Mouse (Mus musculus): Measurements from ENCODE around the gene Prf1. TPM values are rescaled to one million over a fixed set of nuclear protein-coding genes. Genes with fewer than 3 reads are reported as not detected.

Gene Prf1
- polyA plus RNA-seq, 1 experiment from 2014 or later = not detected

DNA sequence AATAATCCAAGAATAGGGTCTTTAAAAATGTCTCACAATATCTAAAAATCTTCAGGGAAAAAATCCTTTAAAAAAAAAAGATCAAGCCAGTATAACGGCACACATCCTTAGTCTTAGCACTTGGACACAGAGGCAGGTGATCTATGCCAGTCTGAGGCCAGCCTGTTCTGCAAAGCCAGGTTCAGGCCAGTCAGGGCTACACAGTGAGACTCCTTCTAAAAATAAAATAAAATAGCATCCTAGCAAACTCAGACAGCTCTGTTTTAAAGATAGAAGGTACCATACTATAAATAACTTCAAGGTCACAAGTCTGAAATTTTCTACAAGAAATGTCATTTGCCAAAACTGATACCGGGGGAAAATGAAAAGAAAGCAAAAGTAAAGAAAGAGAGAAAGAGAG, 7.6 kb upstream of the Prf1 start:
- WGBS = 76% methylated on average over 2 of the region's 2 CpGs
- Histone ChIP-seq H3K4me2 (replicated peaks) (no peak overlapping the region), H3K27me3 (no peaks in the 10 kb centered on the region), H3K9ac (no peak overlapping the region), H3K27ac (replicated peaks) (no peak overlapping the region), H3K4me1 (peaks cover 13% of the 10 kb centered on the region; the same call in 1 of the 2 replicates), H3K4me3 (replicated peaks) (no peak overlapping the region), H3K36me3 (no peaks in the 10 kb centered on the region), H3K9me3 (replicated peaks) (no peaks in the 10 kb centered on the region)
- ATAC-seq (ENCODE audit: insufficient number of reproducible peaks, low FRiP score, low TSS enrichment, low read depth) = no peak

DNA sequence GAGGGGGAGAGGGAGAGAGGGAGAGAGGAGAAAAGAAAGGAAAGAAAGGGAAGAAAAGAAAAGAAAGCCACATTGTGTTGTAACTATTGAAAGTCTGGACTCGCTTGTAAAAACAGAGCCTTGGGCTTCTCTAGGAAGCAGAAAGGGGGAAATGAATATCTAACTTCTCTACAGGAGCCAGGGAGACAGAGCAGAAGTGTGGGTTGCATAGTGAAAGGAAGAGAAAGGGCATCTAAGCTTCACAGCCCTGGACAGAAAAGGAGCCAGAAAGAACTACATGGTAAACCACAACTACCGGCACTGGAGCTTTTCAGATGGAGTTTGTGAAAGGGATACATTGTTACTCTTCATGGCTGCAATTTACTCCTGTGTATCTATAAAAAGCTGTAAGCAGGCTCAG, 7.2 kb upstream of the Prf1 start:
- no peaks in the 10 kb centered on the region for H3K9me3 ChIP-seq (replicated peaks)
- 0 out of 2 replicates have a peak, but pooled peaks cover 9% of the 10 kb centered on the region for H3K4me1 ChIP-seq
- no peak overlapping the region for H3K9ac ChIP-seq
- no peak overlapping the region for H3K4me2 ChIP-seq (replicated peaks)
- H3K4me3 ChIP-seq (replicated peaks) = no peak overlapping the region
- H3K27ac ChIP-seq (replicated peaks) = no peak overlapping the region
- no peak for ATAC-seq (ENCODE audit: insufficient number of reproducible peaks, low FRiP score, low TSS enrichment, low read depth)
- H3K27me3 ChIP-seq = no peaks in the 10 kb centered on the region
- H3K36me3 ChIP-seq = no peaks in the 10 kb centered on the region
- WGBS = 50% methylated on average over 2 of the region's 2 CpGs

DNA sequence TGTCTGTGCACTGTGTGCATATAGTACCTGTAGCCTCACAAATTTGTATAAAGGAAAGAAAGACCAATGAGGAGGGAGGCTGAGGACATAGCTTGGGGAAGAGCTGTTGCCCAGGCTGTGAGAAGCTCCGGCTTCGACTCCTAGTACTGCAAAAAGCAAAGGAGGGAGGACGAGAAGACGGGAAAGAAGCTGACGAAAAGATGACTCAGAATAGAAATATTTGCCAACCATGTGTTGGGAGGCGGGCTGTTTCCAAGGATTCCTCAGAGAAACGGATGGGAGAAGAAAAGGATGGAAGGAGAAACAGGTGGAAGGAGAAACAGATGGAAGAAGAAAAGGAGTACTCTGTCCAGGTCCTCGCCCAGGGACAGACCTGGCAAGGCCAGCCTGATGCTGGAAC, 3.4 kb upstream of the Prf1 start:
- Histone ChIP-seq H3K4me1 (no peaks in the 10 kb centered on the region), H3K4me3 (replicated peaks) (no peak overlapping the region), H3K4me2 (replicated peaks) (no peak overlapping the region), H3K36me3 (no peaks in the 10 kb centered on the region), H3K27ac (replicated peaks) (no peak overlapping the region), H3K9ac (no peak overlapping the region), H3K27me3 (no peaks in the 10 kb centered on the region), H3K9me3 (replicated peaks) (no peaks in the 10 kb centered on the region)
- 42% methylated on average over 8 of the region's 8 CpGs for WGBS
- ATAC-seq (ENCODE audit: insufficient number of reproducible peaks, low FRiP score, low TSS enrichment, low read depth) = no peak

DNA sequence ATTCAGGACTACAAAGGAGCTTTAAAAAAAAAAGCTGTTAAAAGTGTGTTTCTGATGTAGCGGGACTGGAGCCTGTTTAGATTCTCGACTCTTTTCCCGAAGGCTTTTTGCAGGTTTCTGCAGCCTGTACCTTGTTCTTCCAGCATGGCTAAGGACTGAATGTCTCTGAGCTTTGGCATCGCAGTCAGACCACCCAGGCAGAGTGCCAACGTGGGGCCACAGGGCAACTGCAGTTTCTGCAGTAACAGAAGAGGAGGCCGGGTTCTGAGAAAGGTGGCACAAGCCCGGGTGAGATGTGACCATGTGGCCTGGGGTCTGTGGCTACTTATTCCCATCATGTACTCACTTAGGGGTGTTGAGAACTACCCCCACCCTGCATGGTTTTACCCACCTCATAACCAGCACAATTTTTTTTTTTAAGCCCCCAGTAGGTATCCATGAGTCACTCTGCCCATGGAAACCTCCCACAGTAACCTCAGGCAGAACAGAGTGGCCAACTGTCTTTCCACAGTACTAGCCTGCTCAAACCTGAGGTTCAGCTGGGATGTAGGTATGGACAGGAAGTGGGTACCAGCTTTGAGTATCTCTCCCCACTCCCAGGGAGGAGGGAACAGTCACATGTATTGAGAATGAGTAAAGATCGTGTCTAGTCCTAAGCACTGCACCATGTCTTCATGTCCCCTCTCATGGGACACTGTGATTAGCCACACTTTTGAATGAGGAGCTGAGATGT, 754 bp upstream of the Prf1 start:
- Histone ChIP-seq H3K4me3 (replicated peaks) (no peak overlapping the region), H3K9me3 (replicated peaks) (no peaks in the 10 kb centered on the region), H3K9ac (no peak overlapping the region), H3K36me3 (no peaks in the 10 kb centered on the region), H3K27me3 (no peaks in the 10 kb centered on the region), H3K4me2 (replicated peaks) (no peak overlapping the region), H3K4me1 (no peaks in the 10 kb centered on the region), H3K27ac (replicated peaks) (no peak overlapping the region)
- no peak for ATAC-seq (ENCODE audit: insufficient number of reproducible peaks, low FRiP score, low TSS enrichment, low read depth)
- WGBS = 80% methylated on average over 8 of the region's 8 CpGs

DNA sequence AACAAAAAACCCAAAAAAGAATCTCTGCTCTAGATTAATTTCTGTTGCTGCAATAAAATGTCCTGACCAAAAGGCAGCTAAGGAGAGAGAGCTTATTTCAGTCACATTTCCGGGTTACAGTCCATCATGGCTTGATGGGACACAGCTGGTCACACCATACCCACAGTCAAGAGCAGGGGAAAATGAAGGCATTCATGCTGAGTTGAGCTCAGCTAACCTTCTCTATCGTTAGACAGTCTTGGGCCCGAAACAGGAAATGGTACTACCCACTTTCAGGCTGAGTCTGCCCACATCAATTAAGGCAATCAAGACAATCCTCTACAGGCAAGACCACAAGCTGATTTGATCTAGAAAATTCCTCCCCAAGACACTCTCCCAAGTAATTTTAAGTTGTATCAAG, 3.4 kb downstream of the Prf1 start:
- no peak overlapping the region for H3K4me2 ChIP-seq (replicated peaks)
- no peak overlapping the region for H3K4me3 ChIP-seq (replicated peaks)
- ATAC-seq (ENCODE audit: insufficient number of reproducible peaks, low FRiP score, low TSS enrichment, low read depth) = no peak
- no peak overlapping the region for H3K27ac ChIP-seq (replicated peaks)
- no peaks in the 10 kb centered on the region for H3K9me3 ChIP-seq (replicated peaks)
- no peaks in the 10 kb centered on the region for H3K27me3 ChIP-seq
- no peak overlapping the region for H3K9ac ChIP-seq
- no peaks in the 10 kb centered on the region for H3K36me3 ChIP-seq
- H3K4me1 ChIP-seq = no peaks in the 10 kb centered on the region
- WGBS = 53% methylated on average over 3 of the region's 3 CpGs

DNA sequence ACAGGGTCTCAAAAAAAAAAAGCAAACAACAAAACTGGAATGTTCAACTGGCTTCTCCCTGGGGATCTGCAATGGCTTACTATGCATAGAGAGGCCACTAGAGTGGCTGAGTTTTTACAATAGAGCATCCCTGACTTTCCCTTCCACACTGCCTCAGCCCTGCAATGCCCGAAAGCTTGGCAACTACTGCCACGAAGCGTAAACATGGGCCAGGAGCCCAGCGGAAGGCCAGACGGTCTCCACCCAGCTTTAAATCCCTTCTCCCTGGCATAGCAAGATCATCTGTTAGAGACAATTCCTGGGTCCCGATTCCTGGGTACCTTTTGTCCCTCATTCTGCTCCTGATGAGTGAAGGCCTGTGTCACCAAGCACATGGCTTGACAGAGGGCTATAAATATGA, 6.4 kb downstream of the Prf1 start:
- H3K36me3 ChIP-seq = no peaks in the 10 kb centered on the region
- no peak overlapping the region for H3K27ac ChIP-seq (replicated peaks)
- no peak for ATAC-seq (ENCODE audit: insufficient number of reproducible peaks, low FRiP score, low TSS enrichment, low read depth)
- WGBS = 74% methylated on average over 6 of the region's 6 CpGs
- no peak overlapping the region for H3K4me2 ChIP-seq (replicated peaks)
- H3K4me1 ChIP-seq = peaks cover 7% of the 10 kb centered on the region; the same call in 1 of the 2 replicates
- H3K9ac ChIP-seq = no peak overlapping the region
- no peak overlapping the region for H3K4me3 ChIP-seq (replicated peaks)
- no peaks in the 10 kb centered on the region for H3K27me3 ChIP-seq
- no peaks in the 10 kb centered on the region for H3K9me3 ChIP-seq (replicated peaks)

DNA sequence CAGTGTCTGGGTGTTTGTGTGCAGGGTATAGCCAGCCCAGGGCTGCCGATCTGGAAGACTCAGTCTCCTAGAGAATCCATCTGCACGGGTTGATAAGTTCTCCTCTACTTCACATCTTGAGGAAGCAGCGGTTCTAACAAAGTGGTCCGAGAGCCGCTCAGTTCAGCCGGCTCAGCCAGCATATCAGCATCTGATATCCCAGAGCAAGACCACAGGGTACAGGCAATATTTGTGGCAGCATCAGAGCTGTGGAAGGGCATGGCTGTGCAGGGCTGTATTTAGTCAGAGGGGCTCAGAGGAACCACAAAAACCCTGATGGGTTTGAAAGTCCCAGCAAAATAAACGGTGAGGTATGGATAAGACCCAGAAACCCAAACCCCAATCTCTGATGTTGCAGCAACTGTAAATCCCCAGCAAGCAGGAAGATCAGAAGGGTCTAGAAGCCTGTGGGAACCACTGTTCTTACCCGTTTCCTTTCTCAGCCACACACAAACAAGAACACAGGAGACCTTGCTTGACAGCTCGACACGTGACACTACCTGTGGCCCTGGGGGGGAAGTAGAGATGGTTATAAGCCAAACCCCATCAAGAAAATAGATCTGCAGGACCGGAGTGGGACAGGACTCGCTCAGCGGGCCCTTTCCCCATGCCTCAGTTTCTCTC, 8.4 kb downstream of the Prf1 start:
- Histone ChIP-seq H3K27me3 (no peaks in the 10 kb centered on the region), H3K27ac (replicated peaks) (no peak overlapping the region), H3K36me3 (no peaks in the 10 kb centered on the region), H3K4me3 (replicated peaks) (no peak overlapping the region), H3K4me2 (replicated peaks) (no peak overlapping the region), H3K9ac (no peak overlapping the region), H3K9me3 (replicated peaks) (no peaks in the 10 kb centered on the region), H3K4me1 (peaks cover 8% of the 10 kb centered on the region; the same call in 1 of the 2 replicates)
- 74% methylated on average over 13 of the region's 13 CpGs for WGBS
- 0 out of 2 replicates have a peak, but pooled peaks have one; percentile 35 for ATAC-seq (ENCODE audit: insufficient number of reproducible peaks, low FRiP score, low TSS enrichment, low read depth)

DNA sequence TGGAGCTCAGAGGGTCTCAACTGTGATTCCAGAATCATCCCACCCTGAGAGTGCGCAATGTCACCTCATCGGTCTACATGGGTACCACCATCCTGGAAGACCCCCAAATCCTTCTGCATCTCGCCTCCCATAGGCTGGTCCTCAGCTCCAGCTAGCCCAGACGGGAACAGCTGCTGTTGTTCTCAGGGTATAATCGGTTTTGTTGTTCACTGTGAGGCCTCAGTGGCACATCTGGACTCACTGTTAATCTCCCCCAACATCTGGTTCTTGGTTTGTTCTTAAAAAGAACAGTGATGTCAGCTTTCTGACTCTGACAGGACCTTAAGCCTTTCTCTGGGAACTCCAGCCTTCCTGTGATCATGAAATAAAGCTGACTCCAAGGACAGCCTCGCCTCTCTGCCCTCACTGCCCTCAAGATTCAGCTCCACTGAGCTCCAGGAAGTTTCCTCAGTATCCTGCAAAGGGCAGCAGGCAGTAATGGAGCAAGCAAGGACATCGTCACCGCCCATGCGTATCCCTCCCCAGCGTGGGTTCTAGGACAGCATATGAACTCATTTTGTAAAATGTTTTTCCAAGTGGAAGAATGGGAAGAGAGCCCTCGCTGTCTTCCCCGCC, 11.2 kb downstream of the Prf1 start:
- H3K9me3 ChIP-seq (replicated peaks) = no peaks in the 10 kb centered on the region
- H3K27me3 ChIP-seq = no peaks in the 10 kb centered on the region
- H3K9ac ChIP-seq = no peak overlapping the region
- H3K36me3 ChIP-seq = no peaks in the 10 kb centered on the region
- H3K4me1 ChIP-seq = peaks cover 17% of the 10 kb centered on the region
- no peak overlapping the region for H3K4me2 ChIP-seq (replicated peaks)
- peak overlapping the region; percentile 69; the same call in 1 of the 2 replicates for H3K27ac ChIP-seq (replicated peaks)
- ATAC-seq (ENCODE audit: insufficient number of reproducible peaks, low FRiP score, low TSS enrichment, low read depth) = no peak; the same call in 1 of the 2 replicates
- WGBS = 39% methylated on average over 12 of the region's 12 CpGs
- no peak overlapping the region for H3K4me3 ChIP-seq (replicated peaks)

DNA sequence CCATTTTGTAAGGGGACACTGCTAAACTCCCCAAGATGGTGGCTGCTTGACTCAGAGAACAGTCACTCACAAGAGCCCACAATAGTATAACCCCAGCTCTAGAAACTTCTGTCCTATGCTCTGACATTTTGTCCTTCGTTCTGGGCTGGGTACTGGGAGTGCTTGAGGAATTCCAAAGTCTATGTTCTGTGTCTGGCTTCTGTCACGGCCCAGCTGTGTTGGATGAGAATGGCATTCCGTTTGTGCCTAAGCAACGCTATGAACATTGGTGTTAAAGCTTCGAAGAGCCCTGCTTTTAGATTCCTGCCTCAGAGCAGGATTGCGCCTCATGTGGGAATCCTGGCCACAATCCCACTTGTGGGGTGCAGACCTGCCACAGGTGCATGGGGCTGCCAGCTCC, 14.5 kb downstream of the Prf1 start:
- 0 out of 2 replicates have a peak, but pooled peaks have one; percentile 22 for ATAC-seq (ENCODE audit: insufficient number of reproducible peaks, low FRiP score, low TSS enrichment, low read depth)
- 48% methylated on average over 6 of the region's 6 CpGs for WGBS

DNA sequence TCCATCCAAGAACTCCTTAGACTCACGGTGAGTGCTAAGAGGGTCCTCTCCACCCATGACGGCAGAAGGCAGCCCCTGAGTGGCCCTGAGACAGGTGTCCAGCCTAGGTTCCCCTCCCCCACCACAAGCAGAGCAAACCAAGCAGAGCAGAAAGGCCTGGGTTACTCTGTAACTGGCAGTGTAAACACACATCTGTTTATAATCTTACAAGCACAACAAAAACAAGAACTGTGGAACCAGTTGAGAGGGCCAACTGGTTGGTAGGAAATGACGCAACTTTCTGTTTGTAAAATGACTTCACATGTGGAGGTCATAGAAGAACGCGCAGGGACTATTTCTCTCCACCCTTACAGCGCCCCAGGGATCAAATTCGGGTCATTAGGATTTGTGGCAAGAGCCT, 15.1 kb downstream of the Prf1 start:
- 34% methylated on average over 7 of the region's 7 CpGs for WGBS
- ATAC-seq (ENCODE audit: insufficient number of reproducible peaks, low FRiP score, low TSS enrichment, low read depth) = no peak

More for the DNA sequence above, 14.5 kb downstream of the Prf1 start:
- Histone ChIP-seq H3K4me1 (peaks cover 17% of the 10 kb centered on the region), H3K36me3 (no peaks in the 10 kb centered on the region), H3K9ac (no peak overlapping the region), H3K27me3 (no peaks in the 10 kb centered on the region), H3K4me2 (replicated peaks) (no peak overlapping the region), H3K27ac (replicated peaks) (peak overlapping the region; percentile 60), H3K4me3 (replicated peaks) (no peak overlapping the region), H3K9me3 (replicated peaks) (no peaks in the 10 kb centered on the region)

DNA sequence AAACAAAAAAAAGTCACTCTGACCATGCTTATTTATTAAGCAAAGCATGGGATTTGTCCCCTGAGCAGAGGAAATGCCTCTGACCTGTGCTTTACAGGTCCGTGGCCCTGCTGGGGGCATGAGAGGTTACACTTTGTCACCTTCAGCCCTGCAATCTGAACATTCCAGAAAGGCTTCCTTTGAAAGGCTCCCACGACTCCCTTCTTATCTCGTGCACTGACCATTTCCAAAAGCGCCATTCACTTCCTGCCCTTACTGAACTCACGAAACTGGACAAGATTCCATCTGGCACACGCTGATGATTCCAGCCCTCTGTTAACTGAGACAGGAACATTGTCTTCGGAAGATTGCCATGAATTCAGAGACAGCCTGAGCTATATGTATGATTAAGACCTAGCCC, 16.1 kb downstream of the Prf1 start:
- WGBS = 74% methylated on average over 7 of the region's 7 CpGs
- no peaks in the 10 kb centered on the region for H3K27me3 ChIP-seq
- ATAC-seq (ENCODE audit: insufficient number of reproducible peaks, low FRiP score, low TSS enrichment, low read depth) = no peak

More for the DNA sequence above, 15.1 kb downstream of the Prf1 start:
- H3K27ac ChIP-seq (replicated peaks) = peak overlapping the region; percentile 60
- no peaks in the 10 kb centered on the region for H3K27me3 ChIP-seq
- H3K4me3 ChIP-seq (replicated peaks) = no peak overlapping the region
- H3K9me3 ChIP-seq (replicated peaks) = no peaks in the 10 kb centered on the region
- peaks cover 17% of the 10 kb centered on the region for H3K4me1 ChIP-seq
- H3K9ac ChIP-seq = no peak overlapping the region
- H3K4me2 ChIP-seq (replicated peaks) = no peak overlapping the region
- H3K36me3 ChIP-seq = no peaks in the 10 kb centered on the region

More for the DNA sequence above, 16.1 kb downstream of the Prf1 start:
- peaks cover 13% of the 10 kb centered on the region for H3K4me1 ChIP-seq
- no peaks in the 10 kb centered on the region for H3K36me3 ChIP-seq
- H3K9me3 ChIP-seq (replicated peaks) = no peaks in the 10 kb centered on the region
- H3K9ac ChIP-seq = no peak overlapping the region
- H3K27ac ChIP-seq (replicated peaks) = no peak overlapping the region
- H3K4me2 ChIP-seq (replicated peaks) = no peak overlapping the region
- no peak overlapping the region for H3K4me3 ChIP-seq (replicated peaks)
